Mouse (Mus musculus): ENCODE results near the gene 4930402F06Rik. TPM values are rescaled to one million over a fixed set of nuclear protein-coding genes. Genes with fewer than 3 reads are reported as not detected.

Gene 4930402F06Rik
- total RNA-seq, 2 experiments from 2014 or later: not detected

DNA sequence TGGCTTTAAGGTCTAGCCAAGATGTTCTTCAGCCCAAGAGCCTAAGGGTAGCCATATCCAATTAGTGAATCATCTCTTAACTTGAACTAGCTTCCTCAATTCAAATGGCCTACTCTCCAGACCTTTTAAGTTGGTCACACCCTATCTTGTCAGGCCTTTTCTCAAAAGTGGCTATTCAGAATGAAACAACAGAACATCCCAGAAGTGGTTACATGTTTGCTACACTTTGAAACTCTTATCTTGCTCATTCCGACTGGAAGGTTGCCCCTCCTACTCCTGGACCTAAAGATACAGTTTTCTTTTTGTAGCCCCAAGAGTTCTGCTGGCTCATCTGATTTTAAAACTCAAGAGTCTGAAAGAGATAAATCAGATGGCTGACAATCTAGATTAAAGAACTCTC lies 23.7 kb upstream of the 4930402F06Rik start:
- DNase-seq (ENCODE audit: low spot score): no peak
- intact Hi-C loops (cut with DNase I): no loop called here

DNA sequence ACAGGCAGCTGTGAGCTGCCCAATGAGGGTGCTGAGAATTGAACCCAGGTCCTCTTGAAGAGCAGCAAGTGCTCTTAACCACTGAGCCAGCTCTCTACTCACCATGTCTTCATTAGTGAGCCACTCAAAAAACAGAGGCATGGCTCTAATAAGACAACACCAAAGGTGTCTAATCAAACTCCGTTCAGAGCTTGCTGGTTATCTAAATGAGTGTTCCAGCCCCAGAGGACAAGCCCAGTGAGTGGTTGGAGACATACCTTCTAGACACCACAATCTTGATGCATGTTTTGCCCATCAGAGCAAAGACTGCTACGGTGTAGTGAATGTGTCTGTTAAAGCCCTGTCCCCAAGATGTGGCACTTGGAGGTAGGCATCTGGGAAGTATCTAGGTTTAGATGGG lies 22.7 kb upstream of the 4930402F06Rik start:
- intact Hi-C loops (cut with DNase I): no loop called here
- DNase-seq (ENCODE audit: low spot score): no peak

DNA sequence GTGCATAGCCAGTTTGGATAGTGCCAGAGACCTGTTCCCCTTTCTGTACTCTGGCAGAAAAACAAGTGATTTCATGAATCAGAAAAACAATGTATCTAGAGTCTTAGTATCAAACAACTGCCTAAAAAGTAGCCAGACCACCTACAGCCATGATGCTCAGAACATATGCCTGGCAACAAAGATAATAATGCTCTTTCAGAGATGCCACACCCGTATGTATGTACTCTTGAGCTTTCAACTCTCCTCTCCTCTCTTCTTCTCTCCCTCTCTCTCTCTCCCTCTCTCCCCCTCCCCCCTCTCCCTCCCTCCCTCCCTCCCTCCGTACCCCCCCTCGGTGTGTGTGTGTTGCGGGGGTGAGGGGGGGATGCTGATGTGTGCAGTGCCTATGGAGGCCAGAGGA lies 22.3 kb upstream of the 4930402F06Rik start:
- no peak for DNase-seq (ENCODE audit: low spot score)
- intact Hi-C loops (cut with DNase I): no loop called here

DNA sequence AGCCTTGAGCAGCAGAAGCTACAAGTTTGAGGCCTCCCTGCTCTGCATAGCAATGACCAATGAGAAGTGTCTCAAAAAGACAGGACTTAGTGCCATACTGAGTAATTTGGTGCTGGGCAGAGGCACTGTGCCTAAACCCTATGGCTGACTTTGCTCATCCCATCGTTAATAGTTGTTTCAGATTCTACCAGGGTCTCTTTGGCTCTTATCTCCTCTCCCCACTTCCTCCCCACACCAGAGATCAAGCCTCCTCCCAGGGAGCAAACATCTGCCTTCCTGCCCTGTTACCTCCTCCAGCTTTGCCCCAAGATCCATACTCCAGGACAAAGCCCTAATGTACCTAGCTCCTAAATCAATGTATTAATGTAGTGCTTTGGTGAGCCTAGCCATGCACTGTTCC lies 20.3 kb upstream of the 4930402F06Rik start:
- DNase-seq (ENCODE audit: low spot score): no peak
- intact Hi-C loops (cut with DNase I): no loop called here

DNA sequence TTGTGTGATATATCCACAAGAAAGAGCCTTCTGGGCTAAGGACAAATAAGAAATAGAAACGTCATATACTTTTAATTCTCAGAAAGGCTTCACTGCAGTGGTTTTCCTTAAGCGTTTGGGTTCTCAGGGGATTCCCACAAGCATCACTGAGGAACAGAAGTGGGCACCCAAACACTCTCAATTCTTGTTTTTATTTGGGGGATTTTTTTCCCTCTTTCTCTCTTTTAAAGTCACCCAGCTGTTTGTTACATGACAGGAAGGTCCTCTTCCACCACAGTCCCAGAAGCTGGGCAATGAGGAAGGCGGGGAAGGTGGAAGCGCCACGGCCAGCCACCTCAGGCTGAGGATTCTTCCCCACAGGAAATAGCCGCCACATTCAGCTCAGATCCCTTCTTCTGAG lies 19.5 kb upstream of the 4930402F06Rik start:
- no peak for DNase-seq (ENCODE audit: low spot score)
- intact Hi-C loops (cut with DNase I): no loop called here

DNA sequence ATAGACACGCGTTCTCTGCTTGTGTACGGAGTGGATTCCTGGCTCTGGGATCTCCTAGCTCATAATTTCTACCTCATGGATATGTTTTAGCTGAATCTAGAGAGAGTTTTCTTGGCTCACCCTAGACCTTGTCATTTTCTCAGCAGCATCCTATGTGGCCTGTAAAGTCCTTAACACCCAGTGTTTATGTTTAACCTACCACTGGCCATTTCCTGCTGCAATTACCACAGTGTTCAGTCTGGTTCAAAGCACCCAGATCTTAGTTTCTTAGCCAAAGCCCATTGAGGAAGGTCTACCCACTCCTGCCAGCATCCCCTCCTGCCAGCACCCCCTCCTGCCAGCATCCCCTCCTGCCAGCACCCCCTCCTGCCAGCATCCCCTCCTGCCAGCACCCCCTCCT lies 15.8 kb upstream of the 4930402F06Rik start:
- intact Hi-C loops (cut with DNase I): no loop called here
- DNase-seq (ENCODE audit: low spot score): no peak

DNA sequence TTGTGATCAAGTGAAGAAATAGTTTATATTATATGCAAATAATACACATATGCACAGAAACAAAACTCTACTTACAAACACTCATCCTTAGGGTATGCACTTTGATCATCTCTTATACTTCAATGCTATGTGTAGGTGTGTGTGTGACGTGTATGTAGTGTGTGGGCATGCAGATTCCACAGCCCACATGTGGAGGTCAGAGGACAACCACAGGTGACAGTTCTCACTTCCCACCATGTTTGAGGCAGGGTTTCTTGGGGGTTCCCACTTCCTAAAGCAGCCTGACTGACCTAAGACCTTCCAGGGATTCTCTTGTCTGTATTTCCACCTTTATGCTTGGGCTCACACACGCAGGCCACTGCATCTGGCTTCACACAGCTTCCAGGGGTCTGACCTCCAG lies 15.3 kb upstream of the 4930402F06Rik start:
- intact Hi-C loops (cut with DNase I): no loop called here
- no peak for DNase-seq (ENCODE audit: low spot score)

DNA sequence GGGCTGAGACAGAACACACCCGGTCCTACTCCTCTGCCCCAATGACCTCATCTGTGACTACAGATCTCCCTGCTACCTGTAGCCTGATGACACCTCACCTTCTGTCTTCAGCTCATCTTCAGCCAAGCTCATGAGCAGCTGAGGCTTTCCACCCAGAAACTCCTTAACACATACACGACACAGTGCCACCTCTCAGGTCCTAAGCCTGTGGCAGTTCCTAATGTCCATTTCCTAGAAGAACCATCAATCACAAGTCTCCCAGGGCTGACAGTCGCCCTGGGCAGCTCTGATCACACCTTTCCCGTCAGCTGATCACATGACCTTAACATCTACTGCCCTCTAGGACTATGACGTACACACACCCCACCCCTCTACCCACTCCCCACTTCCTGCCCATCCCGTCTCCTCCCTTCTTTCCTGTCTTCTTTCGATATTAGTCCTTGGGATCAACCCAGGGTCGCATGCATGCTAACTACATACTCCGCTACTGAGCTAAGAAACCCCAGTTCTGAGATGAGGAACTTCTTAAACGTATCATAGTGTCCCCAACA lies 14.7 kb upstream of the 4930402F06Rik start:
- intact Hi-C loops (cut with DNase I): no loop called here
- no peak for DNase-seq (ENCODE audit: low spot score)

DNA sequence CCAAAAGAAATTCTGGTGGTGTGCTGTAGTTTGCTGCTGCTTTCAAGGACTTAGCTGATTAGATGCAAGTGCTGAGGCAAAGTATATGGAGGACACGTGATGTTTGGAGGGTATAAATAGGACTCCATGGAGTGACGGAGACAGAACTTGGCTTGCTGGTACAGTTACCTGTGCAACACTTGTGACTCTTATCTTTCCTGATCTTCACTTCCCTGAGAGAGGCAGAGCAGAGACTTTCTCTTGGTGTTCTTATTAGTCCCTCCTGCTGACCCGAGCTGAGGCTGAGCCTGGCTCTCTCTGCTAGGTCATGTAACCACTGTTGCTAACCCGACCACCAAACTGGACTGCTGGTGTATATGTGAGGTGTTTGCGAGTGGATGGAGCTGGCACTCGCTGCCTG lies 12.5 kb upstream of the 4930402F06Rik start:
- intact Hi-C loops (cut with DNase I): no loop called here
- DNase-seq (ENCODE audit: low spot score): no peak

DNA sequence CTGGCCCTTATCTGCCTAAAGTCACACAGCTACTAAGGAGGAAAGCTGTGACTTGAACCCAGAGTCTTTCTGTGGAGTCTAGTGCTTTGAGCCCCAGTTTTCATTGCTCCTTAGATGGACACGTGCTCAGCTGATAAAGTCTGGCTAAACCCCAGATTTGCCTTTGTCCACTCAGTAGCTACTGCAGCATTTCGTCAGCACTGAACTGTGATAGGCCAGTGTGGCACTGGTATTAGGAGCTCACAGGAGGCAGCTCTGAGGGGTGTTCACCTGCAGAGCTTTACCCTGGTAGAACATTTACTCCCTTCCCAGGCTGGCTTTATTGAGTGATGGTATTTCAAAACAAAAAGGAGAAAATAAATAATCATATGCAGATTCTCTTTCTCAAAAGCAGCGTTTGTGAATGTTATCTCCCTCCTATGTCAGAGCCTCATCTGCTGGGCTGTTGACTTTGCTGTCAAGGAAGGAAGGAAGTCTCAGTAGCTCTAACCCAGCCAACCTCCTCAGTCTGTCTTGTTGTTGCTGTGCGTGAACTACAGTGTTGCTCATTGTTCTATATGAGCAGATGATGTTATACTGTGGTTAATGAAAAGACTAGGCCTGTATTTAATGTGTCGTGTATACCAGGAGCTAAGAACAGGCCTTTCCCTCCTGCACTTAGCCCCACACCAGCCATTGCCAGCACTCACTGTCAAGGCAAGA lies 11.6 kb upstream of the 4930402F06Rik start:
- intact Hi-C loops (cut with DNase I): no loop called here
- DNase-seq (ENCODE audit: low spot score): no peak

DNA sequence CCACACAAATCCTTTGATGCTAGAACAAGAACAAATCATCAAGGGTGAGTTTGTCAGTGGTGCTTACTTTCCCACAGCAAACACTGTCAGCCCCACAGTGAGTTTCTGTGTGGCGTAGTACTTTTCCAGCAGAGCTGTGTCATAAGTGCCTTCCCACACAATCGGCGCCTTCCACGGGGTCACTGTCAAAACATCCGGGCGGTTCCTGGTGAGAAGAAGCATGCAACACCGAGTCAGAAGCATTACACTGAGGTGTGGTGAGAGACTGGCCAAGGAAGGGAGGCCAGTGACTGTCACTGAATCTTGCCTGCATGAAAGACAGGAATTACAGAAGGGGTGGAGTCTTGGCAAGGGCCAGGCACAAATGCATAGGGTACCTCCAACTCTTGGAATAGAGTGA lies 10.9 kb upstream of the 4930402F06Rik start:
- no peak for DNase-seq (ENCODE audit: low spot score)
- intact Hi-C loops (cut with DNase I): no loop called here

DNA sequence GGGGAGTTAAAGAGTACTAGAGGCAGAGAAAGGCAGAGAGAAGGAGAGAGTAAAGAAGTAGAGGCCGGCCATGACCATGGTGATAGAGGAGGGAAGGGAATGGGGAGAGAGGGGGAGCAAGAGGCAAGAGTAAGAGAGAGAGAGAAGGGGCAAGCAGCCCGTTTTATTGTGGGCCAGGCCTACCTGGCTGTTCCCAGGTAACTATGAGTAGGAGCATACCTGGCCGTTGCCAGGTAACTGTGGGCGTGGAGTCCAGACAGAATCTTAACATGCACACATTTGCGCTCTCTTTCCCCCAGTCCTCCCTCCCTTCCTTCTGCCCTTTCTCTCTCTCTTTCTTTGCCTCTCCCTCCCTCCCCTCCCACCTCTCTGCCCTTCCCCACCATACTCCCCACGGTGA lies 10.3 kb upstream of the 4930402F06Rik start:
- intact Hi-C loops (cut with DNase I): no loop called here
- DNase-seq (ENCODE audit: low spot score): no peak

DNA sequence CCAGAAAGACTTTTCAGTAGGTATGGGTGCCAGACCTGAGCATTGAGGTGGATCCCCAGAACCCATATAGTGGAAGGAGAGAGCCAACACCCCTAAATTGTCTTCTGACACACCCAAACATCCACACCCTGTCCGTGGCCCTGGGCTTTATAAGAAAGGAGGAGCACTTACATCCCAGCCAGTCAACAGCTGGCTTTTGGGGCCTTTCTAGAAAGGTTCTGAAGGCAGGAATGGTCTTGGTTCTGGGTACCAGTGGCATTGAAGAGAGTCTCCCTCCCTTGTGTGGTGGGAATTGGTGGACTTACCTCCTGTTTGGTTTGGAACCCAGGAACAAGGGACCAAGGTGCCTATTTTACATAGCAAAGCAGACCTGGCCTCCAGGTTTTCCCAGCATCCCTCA lies 9.6 kb upstream of the 4930402F06Rik start:
- intact Hi-C loops (cut with DNase I): no loop called here
- DNase-seq (ENCODE audit: low spot score): no peak

DNA sequence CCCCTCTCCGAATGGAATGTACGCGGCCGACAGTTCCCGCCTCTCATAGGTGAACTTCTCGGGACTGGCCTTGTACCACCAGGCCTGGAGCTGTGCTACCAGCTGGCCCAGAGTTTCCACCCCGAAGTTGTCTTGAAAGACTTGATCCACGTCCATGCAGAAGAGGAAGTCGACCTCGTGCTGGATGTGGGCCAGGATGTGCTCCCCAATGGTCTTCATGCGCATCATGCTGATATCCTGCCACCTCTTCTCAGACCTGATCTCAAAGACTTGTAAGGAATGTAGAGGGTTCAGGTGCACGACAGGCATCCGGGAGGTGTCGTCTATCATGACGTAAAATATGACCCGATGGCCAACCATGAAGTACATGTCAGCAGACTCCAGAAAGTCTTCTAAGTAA lies 5.4 kb upstream of the 4930402F06Rik start:
- intact Hi-C loops (cut with DNase I): no loop called here
- DNase-seq (ENCODE audit: low spot score): no peak

DNA sequence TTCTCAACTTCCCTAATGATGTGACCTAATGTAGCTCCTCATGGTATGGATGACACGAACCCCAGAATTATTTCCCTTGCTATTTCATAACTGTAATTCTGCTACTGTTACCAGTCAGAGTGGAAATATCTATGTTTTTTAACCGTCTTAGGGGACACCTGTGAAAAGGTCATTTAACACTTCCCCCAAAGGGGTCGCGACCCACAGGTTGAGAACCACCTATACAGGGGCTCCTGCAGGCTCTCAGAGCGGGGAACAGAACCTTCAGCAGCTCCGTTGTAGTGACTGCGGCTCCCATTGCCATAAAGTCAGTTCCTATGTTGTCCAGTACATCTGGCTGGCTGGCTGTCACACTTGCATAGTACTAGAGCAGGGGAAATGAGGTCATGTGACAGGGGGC lies 3.8 kb upstream of the 4930402F06Rik start:
- no peak for DNase-seq (ENCODE audit: low spot score)
- intact Hi-C loops (cut with DNase I): no loop called here

DNA sequence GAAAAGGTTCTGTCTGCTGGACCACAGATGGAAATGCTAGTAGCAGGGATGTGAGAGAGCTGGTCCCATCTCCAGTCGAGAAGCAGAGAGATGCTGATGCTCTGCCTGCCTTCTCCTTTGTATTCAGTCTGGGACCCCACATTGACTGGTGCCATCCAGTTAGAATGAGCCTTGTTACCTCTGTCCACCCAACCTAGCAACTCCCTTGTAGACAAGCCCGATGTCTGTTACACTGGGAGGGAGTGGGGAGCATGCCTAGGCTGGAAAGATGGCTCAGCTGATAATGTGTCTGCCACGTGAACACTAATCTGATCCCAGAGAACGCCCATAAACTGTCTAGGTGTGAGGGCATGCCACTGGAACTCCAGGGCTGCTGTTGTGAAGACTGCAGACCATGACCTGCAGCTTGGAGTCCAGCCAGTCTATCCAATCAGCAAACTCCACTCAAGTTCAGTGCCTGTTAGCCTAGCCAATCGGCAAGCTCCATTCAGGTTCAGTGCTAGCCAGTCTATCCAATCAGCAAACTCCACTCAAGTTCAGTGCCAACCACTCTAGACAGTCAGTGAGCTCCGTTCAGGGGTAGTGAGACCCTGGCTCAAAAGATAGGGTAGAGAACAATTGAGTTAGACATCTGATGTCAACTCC lies 1.3 kb upstream of the 4930402F06Rik start:
- DNase-seq (ENCODE audit: low spot score): no peak
- intact Hi-C loops (cut with DNase I): loop anchor here (5.0 kb wide), 2 partner anchors 114 to 181 kb away; no protein-coding TSS in a partner anchor

DNA sequence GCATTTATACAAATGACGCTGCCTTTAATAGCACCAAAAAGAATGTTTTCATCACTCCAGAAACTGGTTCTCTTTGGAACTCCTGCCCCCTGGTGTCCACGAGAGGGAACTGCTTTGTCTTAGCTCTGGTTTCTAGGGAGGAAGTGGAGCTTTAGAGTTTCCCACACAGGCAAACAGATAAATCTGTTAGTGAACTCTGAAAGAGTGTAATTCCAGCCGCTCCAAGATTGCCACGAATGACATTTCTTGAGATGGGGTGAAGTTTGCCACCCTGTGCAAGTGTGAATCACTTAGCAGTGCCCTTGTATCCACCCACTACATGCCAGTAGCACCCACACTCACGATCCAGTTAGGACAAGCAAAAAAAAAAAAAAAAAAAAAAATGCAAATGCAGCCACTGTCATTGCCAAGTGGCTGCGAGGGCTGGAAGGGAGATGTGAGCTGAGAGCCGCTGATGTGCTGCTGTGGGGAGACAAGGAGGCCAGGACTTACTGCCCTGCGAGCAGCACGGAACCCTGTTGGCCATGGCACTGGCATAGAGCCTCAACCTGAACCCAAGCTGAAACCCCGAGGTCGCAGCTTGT lies 707 bp upstream of the 4930402F06Rik start:
- peak; percentile 35 for DNase-seq (ENCODE audit: low spot score)
- intact Hi-C loops (cut with DNase I): loop anchor here (1.0 to 5.0 kb wide), 4 partner anchors 47 to 180 kb away; no protein-coding TSS in a partner anchor

DNA sequence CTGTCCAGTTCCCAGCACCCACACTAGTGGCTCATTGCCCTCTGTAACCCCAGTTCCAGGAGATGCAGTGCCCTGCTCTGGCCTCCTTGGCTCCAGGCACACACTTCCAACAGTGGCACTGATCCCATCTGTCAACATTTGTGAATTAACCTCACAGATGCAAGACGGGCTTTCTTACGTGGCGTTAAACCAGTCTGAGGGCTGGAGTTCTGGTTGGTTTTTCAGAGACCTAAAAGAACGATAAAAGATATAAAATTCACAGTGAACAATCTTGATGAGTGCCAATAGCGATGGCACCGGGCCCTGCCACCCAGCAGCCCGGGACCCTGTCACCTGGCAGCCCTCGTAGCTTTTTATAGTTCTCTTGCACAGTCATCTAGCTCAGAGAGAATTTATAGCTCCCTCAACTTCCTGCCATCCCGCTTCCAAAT lies 11.5 kb downstream of the 4930402F06Rik start:
- intact Hi-C loops (cut with DNase I): no loop called here
- no peak for DNase-seq (ENCODE audit: low spot score)

DNA sequence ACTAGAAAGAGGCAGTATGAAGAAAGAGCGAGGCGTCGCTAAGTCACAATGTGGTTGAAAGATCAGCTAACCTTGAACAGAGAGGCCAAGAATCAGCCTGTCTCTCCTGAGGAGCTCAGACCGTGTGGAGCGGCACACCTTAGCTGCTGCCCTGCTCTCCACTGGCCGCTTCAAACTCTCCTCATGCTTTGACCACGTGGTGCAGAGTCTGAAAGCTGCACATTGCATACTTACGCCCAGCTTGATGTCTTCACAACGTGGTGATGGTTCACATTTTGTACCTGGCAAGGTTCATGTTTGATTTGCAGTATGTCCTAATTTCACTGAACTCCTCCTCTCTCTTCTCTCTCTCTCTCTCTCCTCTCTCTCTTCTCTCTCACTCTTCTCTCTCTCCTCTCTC lies 17.7 kb downstream of the 4930402F06Rik start:
- intact Hi-C loops (cut with DNase I): no loop called here
- no peak for DNase-seq (ENCODE audit: low spot score)

DNA sequence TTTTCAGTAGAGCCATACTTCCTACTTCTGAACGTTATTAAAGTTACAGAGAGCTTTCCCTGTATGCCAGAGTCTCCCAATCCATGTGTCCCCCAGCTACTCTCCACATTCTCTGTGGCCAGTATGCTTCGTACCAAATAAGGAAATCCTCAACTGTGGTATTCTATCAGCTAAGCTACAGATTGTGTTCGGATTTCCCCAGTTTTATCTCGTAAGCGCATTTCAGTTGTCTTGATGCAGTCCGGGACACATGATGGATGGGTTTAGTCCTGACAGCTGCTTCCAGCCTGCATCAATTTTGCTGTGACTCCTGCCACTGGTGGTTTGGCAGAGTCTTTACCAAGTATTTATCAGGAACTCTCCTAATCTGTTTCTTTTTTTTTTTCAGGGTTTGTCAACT lies 19.4 kb downstream of the 4930402F06Rik start:
- intact Hi-C loops (cut with DNase I): no loop called here
- DNase-seq (ENCODE audit: low spot score): no peak

DNA sequence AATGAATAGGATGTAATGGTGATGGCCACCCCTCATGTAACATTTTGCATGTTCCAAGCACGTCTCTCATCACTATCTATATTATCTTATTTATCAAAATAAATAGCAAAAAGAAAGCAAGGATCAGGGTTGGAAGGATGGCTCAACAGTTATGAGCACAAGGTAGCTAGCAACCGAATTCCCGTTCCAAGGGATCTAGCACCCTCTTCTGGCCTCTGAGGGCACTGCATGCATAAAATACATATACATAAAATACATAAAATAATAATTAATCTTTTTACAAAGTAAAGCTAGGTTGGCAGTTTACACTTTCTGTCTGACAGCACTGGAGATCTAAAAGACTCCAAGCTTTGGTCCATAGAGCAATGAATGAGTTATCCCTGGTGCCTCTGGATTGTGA lies 24.0 kb downstream of the 4930402F06Rik start:
- no peak for DNase-seq (ENCODE audit: low spot score)
- intact Hi-C loops (cut with DNase I): no loop called here

All from heart, postnatal 25 days (tissue).